Mouse (Mus musculus): ENCODE data around the gene Tmem30b.
"Not testable (repeated sequence)": the region's sequence is repeated elsewhere in the genome, so short reads cannot be mapped to it uniquely, and the experiment has no call there.

Gene Tmem30b

GRCm38 (mm10) chr12:73546086-73546711 lies at the start of gene Tmem30b:
Gene Tmem30b (minus strand): TSS chr12:73546392.
- peak; percentile 59 for DNase-seq

DNA sequence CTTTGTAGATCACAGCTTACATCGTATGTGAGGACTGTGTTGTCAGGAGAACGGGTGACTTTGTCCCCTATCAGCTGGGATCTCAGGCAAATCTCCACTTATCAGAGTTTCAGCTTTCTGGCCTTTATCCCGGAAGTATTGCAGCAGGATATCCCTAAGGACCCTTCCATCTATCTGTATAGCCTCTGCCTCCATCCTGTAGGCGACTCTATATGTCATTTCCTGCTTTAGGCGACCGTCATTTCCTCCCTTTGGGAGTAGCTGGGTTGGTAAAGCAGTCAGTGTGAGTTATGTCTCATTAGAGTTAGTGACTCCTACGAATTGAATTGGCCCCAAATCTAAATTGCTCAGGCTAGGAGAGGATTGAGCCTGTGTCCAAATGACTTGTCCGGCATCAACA lies 49.0 kb upstream of the Tmem30b start:
- no peak for DNase-seq

GRCm38 (mm10) chr12:73594177-73594745 lies 48.1 kb upstream of the Tmem30b start:
- DNase-seq = no peak

DNA sequence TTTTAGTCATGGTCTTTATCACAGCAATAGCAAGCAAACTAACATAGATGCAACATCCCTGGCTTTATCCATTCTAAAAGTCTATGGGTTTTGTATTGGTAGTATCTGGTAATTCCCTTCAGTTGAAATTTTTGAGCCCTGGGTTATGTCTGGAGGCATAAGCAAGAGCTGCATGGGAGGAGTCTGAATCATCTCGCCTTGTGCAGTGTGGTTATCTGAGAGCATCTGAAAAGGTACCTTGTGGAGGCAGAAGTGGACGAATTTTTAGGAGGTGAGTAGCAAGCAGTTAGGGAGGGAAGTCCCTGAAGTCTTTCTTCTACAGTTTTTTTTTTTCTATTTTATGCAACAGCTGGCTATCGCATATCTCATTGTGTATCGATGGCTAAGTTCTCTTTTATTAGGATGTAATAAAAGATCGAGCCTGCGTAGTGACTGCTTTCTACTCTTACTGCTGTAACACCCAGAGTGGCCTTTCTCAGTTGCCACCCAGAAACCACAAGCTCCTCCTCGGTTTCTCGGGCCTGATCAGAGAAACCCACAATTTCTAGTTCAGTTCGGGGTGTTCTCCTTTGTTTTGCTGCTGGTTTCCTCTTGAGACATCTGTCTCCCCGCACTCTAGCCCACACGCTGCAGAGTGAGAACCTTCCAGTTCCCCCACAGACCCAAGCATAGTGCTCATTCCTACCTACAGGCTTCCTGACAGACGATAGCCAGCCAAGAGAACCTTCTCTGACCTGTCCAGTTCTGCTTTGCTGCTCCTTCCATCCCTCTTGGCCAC lies 47.0 kb upstream of the Tmem30b start:
- peak; percentile 61 for DNase-seq

- DNase-seq = no peak
Observed at GRCm38 (mm10) chr12:73591625-73592024, 45.4 kb upstream of the Tmem30b start.

GRCm38 (mm10) chr12:73590627-73591276 lies 44.6 kb upstream of the Tmem30b start:
- no peak for DNase-seq

- no peak for DNase-seq
Observed at GRCm38 (mm10) chr12:73587262-73587661, 41.1 kb upstream of the Tmem30b start.

GRCm38 (mm10) chr12:73585850-73586249 lies 39.7 kb upstream of the Tmem30b start:
- no peak for DNase-seq

GRCm38 (mm10) chr12:73585241-73585801 lies 39.1 kb upstream of the Tmem30b start:
- DNase-seq = peak; percentile 60

- peak; percentile 91 for DNase-seq
Observed at GRCm38 (mm10) chr12:73584610-73585240, 38.5 kb upstream of the Tmem30b start, which contains the start of gene Prkch. Gene Prkch (plus strand): TSS chr12:73584796.

GRCm38 (mm10) chr12:73583813-73584609 lies 37.8 kb upstream of the Tmem30b start:
- no peak for DNase-seq

DNA sequence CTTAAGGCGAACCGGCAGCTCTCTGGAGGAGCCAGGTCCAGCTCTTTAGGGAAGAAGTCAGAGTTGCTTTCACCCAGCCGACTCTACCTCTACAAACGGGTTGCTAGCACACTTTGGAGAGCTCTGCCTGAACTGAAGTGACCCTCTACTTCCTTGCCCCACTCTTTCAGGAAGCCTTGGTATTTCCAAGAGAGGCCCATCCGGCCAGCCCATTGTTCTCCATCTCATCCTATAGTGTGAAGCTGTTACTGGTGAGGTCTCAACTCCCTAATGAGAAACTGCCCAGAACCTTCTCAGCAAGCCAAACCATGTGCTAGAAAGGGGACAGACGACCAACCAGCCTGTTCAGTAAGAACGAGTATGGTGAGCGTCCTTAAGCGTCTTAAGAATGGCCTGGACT lies 37.1 kb upstream of the Tmem30b start:
- no peak for DNase-seq

- no peak for DNase-seq
Observed at GRCm38 (mm10) chr12:73580811-73581210, 34.6 kb upstream of the Tmem30b start.

DNA sequence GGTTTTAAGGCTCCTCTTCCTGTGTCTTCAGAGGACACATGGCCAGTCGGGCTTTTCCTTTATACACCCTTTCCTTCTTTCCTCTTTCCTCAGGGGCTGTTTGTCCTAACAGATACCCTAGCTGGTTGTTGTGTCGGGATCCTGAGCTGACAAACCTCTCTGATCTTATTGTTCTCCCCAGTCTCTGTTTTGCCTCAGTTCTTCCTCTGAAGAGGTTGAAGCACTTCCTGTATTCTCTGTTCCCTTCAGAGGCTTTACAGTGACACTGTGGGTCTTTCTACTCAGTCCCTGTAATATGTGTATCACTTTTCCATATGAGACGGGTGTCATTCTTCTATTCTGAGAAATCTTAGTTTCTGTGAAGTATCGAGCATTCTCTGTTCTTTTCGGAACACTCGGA lies 31.9 kb upstream of the Tmem30b start:
- DNase-seq = no peak

DNA sequence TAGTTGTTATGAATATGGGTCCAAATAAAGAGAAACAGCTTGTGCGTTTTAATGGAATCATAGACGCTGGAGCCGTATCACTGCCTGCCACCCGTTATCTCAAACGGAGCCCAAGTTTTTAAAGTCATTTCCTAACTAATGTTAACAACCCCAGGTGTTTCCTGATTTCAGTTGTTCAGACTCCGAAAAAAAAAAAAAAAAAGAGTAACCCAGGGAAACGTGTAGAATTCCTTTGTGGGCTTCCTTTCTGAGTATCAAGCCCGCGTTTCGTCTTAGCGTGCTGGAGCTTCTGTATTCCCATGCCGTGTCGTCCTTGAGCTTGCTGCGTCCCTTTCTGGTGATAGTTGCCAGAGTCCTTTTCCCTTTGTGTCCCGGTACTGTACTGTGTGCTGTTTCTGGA lies 28.4 kb upstream of the Tmem30b start:
- no peak for DNase-seq

GRCm38 (mm10) chr12:73565620-73565969 lies 19.4 kb upstream of the Tmem30b start:
- no peak for DNase-seq

DNA sequence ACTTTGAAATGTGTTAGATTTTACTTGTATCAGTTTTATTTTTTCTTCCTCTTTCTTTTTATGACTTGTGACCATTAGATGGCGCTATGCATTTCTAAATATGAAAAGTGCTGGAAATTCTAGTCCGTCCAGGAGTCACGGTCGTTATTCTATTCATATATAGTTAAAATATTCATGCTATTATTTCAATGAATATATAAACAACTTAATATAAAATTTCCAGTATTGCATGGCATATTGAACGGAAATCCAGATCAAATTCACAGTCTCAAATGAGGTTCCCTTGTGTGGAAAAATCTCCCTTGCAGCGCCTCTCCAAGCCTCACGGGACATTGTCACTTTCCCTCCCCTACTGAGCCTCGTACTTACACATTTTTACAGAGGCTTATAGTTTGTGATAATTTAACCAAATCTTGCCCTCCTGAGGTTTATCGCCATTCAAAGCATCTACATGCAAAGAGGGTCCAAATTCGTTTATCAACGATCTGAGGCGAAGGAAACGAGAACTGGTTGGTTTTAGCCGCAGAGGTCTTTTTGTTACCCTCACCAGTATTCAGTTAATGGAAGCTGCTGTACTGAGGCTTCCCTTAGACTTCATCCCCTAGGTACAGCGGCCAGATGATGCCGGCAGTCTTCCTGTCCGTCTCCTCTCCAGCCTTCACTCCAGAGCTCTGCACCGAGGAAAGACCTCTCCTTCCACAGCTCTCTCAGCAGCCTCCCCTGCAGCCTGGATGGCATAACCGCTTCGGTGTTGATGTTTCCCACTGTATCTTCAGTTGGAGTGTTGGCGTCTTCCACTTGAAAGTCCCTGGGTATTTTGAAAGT lies 18.8 kb upstream of the Tmem30b start:
- peak; percentile 47 for DNase-seq

GRCm38 (mm10) chr12:73564176-73564575 lies 18.0 kb upstream of the Tmem30b start:
- no peak for DNase-seq

- not testable (repeated sequence) for DNase-seq
Observed at GRCm38 (mm10) chr12:73563122-73563521, 16.9 kb upstream of the Tmem30b start.

DNA sequence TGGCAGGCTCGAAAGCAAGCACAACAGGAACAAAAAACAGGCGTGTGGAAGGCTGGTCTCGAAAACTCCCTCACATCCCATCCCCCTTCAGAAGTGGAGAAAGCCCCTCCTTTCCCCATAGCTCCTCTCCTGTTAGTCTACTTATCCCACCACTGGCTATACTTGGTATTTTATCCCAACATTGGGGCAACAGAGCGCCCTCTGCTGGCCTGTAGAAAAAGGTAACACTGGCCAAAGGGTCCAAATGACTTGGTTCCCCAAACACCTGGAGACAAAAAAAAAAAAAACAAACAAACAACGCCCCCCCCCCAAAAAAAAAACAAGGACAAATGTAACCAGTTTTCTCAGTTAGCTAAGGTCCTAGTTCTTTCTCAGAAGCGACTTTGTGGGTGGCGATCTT lies 13.9 kb upstream of the Tmem30b start:
- DNase-seq = peak; percentile 62
